Mouse (Mus musculus): Measurements from ENCODE around the gene Dnah8. TPM values are rescaled to one million over a fixed set of nuclear protein-coding genes. Genes with fewer than 3 reads are reported as not detected.

Gene Dnah8
- polyA plus RNA-seq, 1 experiment = not detected

DNA sequence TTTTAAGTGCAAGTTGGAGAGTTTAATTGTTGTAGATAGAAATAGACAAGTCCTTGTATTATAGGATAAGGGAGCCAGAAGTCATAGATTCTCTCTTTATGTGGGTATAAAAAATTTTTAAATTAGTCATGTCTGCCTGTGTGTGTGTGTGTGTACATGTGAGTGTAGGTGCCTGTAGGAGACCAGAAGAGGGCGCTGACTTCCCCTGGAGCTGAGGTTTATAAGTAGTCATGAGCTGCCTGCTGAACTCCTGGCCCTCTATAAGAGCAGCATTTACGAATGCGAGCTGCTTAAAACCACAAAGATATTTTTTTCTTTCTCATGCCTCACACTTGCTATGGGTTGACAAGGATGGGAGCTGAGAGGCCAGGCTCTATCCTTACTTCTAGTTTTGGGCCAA, 115.6 kb downstream of the Dnah8 start:
- Histone ChIP-seq H3K4me3 (ENCODE audit: insufficient read depth, low read depth, low read length) (no peak overlapping the region), H3K27ac (ENCODE audit: insufficient read depth, low read depth, low read length) (no peak overlapping the region), H3K4me1 (ENCODE audit: control insufficient read depth, insufficient read depth, low read length) (no peaks in the 10 kb centered on the region)
- TF ChIP-seq CTCF (IDR thresholded peaks at IDR 0.05; ENCODE audit: insufficient read depth, low read depth, low read length) (no peak), POLR2A (IDR thresholded peaks at IDR 0.05; ENCODE audit: insufficient read depth, low read depth, low read length) (no peak)
- WGBS = 94% methylated on average over 3 of the region's 3 CpGs

GRCm38 (mm10) chr17:30743947-30744346, 119.8 kb downstream of the Dnah8 start:
- TF ChIP-seq POLR2A (IDR thresholded peaks at IDR 0.05; ENCODE audit: insufficient read depth, low read depth, low read length) = no peak
- TF ChIP-seq CTCF (IDR thresholded peaks at IDR 0.05; ENCODE audit: insufficient read depth, low read depth, low read length) = no peak
- H3K4me1 ChIP-seq (ENCODE audit: control insufficient read depth, insufficient read depth, low read length) = peaks cover 4% of the 10 kb centered on the region
- H3K27ac ChIP-seq (ENCODE audit: insufficient read depth, low read depth, low read length) = no peak overlapping the region
- 85% methylated on average over 3 of the region's 3 CpGs for WGBS
- H3K4me3 ChIP-seq (ENCODE audit: insufficient read depth, low read depth, low read length) = no peak overlapping the region

DNA sequence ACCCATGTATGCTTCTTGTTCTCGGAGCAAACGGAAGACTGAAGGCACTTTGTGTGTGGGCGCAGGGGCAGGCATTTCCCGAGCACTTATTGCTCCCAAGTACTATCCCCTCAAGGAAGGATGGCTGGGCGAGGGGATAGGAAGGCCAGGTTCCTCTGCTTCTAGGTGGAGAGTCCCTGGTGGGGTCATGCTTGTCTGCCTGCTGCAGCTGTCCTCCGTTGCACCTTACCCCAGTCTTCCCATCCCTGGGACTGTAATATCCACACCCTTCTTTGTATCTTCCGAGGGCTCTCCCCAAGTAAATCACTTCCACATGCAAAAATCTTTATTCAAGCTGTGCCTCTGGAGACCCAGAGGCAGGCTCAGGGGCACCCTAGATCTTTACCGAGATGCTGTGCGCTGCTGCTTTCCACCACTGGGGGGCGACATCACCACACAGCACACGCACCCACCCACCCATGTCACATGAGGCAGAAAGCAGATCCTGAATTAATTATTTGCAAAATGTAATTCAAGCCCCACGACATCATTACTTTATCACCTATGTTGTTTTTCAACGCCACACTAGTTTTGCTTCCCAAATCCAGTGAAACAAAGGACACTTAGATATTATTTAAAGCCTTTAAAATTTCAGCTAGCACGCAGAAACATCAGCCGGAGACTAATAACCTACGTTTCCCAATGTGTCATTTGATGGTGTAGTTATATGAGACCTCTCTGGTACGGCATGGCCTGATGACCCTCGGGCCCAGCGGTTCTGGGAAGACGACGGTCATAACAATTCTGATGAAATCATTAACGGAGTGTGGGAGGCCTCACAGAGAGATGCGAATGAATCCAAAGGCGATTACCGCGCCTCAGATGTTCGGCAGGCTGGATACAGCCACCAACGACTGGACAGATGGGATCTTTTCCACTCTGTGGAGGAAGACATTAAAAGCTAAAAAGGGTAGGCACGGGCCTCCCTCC, 122.2 kb downstream of the Dnah8 start:
- 48% methylated on average over 29 of the region's 29 CpGs for WGBS

GRCm38 (mm10) chr17:30749391-30749790, 125.2 kb downstream of the Dnah8 start:
- Histone ChIP-seq H3K4me1 (ENCODE audit: control insufficient read depth, insufficient read depth, low read length) (peaks cover 4% of the 10 kb centered on the region), H3K4me3 (ENCODE audit: insufficient read depth, low read depth, low read length) (no peak overlapping the region), H3K27ac (ENCODE audit: insufficient read depth, low read depth, low read length) (no peak overlapping the region)
- TF ChIP-seq POLR2A (IDR thresholded peaks at IDR 0.05; ENCODE audit: insufficient read depth, low read depth, low read length) (no peak), CTCF (IDR thresholded peaks at IDR 0.05; ENCODE audit: insufficient read depth, low read depth, low read length) (no peak)
- WGBS = 78% methylated on average over 12 of the region's 12 CpGs

More for the DNA sequence above, 122.2 kb downstream of the Dnah8 start:
- Histone ChIP-seq H3K27ac (ENCODE audit: insufficient read depth, low read depth, low read length) (no peak overlapping the region), H3K4me3 (ENCODE audit: insufficient read depth, low read depth, low read length) (no peak overlapping the region), H3K4me1 (ENCODE audit: control insufficient read depth, insufficient read depth, low read length) (peaks cover 4% of the 10 kb centered on the region)
- TF ChIP-seq POLR2A (IDR thresholded peaks at IDR 0.05; ENCODE audit: insufficient read depth, low read depth, low read length) (no peak), CTCF (IDR thresholded peaks at IDR 0.05; ENCODE audit: insufficient read depth, low read depth, low read length) (peak; percentile 83)

DNA sequence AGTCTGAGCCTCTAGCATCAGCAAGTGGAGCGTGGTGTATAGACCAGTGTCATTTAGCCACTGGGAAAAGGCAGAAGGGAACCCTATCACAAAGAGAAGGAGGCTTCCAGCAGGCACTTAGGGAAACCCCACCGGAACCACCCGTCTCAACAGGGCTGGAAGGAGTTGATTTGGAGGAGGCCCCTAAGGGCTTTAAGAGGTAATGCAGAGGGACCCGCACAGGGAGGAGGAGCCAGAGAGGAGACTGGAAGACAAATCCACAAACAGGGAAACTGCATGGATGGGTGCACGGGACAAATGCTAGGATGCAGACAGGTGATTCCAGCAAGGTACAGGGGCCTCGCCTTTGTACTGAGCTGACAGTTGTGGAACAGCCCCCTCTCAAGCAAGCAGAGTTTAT, 126.1 kb downstream of the Dnah8 start:
- 54% methylated on average over 6 of the region's 6 CpGs for WGBS
- Histone ChIP-seq H3K4me3 (ENCODE audit: insufficient read depth, low read depth, low read length) (no peak overlapping the region), H3K4me1 (ENCODE audit: control insufficient read depth, insufficient read depth, low read length) (peaks cover 4% of the 10 kb centered on the region), H3K27ac (ENCODE audit: insufficient read depth, low read depth, low read length) (no peak overlapping the region)
- no peak for TF ChIP-seq CTCF (IDR thresholded peaks at IDR 0.05; ENCODE audit: insufficient read depth, low read depth, low read length)
- TF ChIP-seq POLR2A (IDR thresholded peaks at IDR 0.05; ENCODE audit: insufficient read depth, low read depth, low read length) = no peak

- 62% methylated on average over 12 of the region's 12 CpGs for WGBS
- Histone ChIP-seq H3K27ac (ENCODE audit: insufficient read depth, low read depth, low read length) (no peak overlapping the region), H3K4me3 (ENCODE audit: insufficient read depth, low read depth, low read length) (no peak overlapping the region), H3K4me1 (ENCODE audit: control insufficient read depth, insufficient read depth, low read length) (no peaks in the 10 kb centered on the region)
- TF ChIP-seq POLR2A (IDR thresholded peaks at IDR 0.05; ENCODE audit: insufficient read depth, low read depth, low read length) (no peak), CTCF (IDR thresholded peaks at IDR 0.05; ENCODE audit: insufficient read depth, low read depth, low read length) (no peak)
Observed at GRCm38 (mm10) chr17:30752370-30752818, 128.2 kb downstream of the Dnah8 start.

DNA sequence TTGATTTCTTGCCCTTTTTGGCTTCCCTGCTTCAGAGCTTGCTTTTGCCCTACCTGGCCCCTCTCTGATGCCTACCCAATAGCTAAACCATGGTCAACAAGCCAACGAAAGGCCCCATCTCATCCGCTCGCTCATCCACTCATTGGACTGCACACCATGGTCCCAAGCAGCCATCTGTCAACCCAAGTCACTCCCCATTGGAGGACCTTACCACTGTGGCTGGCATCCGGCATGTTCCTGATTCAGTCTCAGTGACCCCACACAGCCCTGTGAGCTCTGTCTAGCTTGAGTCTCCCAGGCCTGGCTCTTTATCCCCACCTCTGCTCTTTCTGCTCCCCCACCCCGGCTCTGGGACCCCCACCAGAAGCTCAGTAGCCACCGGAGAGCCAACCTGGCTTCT, 129.0 kb downstream of the Dnah8 start:
- Histone ChIP-seq H3K4me3 (ENCODE audit: insufficient read depth, low read depth, low read length) (no peak overlapping the region), H3K27ac (ENCODE audit: insufficient read depth, low read depth, low read length) (no peak overlapping the region), H3K4me1 (ENCODE audit: control insufficient read depth, insufficient read depth, low read length) (no peaks in the 10 kb centered on the region)
- 95% methylated on average over 6 of the region's 6 CpGs for WGBS
- TF ChIP-seq CTCF (IDR thresholded peaks at IDR 0.05; ENCODE audit: insufficient read depth, low read depth, low read length) (no peak), POLR2A (IDR thresholded peaks at IDR 0.05; ENCODE audit: insufficient read depth, low read depth, low read length) (no peak)

DNA sequence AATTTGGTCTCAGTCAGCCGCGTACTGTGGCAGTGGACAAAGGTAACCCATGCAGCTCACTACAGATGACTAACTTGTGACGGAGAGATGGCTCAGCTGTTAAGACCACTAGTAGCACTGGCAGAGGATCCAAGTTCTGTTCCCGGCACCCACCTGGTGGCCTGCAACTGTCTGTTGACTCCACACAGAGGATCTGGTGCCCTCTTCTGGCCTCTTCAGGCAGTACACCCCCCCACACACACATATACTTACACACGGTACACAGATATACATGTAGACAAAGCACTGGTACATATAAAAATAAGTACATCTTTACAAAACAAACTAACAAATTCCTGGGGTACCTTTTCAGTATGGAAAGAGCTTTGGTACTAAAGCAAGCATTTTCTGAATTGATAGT, 132.6 kb downstream of the Dnah8 start:
- TF ChIP-seq POLR2A (IDR thresholded peaks at IDR 0.05; ENCODE audit: insufficient read depth, low read depth, low read length) (no peak), CTCF (IDR thresholded peaks at IDR 0.05; ENCODE audit: insufficient read depth, low read depth, low read length) (no peak)
- Histone ChIP-seq H3K4me3 (ENCODE audit: insufficient read depth, low read depth, low read length) (no peak overlapping the region), H3K4me1 (ENCODE audit: control insufficient read depth, insufficient read depth, low read length) (no peaks in the 10 kb centered on the region), H3K27ac (ENCODE audit: insufficient read depth, low read depth, low read length) (no peak overlapping the region)
- 96% methylated on average over 5 of the region's 5 CpGs for WGBS

- Histone ChIP-seq H3K27ac (ENCODE audit: insufficient read depth, low read depth, low read length) (no peak overlapping the region), H3K4me1 (ENCODE audit: control insufficient read depth, insufficient read depth, low read length) (no peaks in the 10 kb centered on the region), H3K4me3 (ENCODE audit: insufficient read depth, low read depth, low read length) (no peak overlapping the region)
- TF ChIP-seq CTCF (IDR thresholded peaks at IDR 0.05; ENCODE audit: insufficient read depth, low read depth, low read length) = no peak
- no peak for TF ChIP-seq POLR2A (IDR thresholded peaks at IDR 0.05; ENCODE audit: insufficient read depth, low read depth, low read length)
- 97% methylated on average over 4 of the region's 4 CpGs for WGBS
Observed at GRCm38 (mm10) chr17:30760307-30760706, 136.2 kb downstream of the Dnah8 start.
